Mouse (Mus musculus): ENCODE measurements at regions not wholly inside any gene's neighbourhood (a gene's known extent, or its start where the extent isn't known, plus 50 kb on each side); places are given as distances from the start of the nearest gene placed in this dataset.

- Histone ChIP-seq H3K27ac (ENCODE audit: insufficient read depth, low read depth, low read length) (no peak overlapping the region), H3K36me3 (ENCODE audit: control insufficient read depth, insufficient read depth, low read length) (no peaks in the 10 kb centered on the region), H3K4me1 (ENCODE audit: control insufficient read depth, insufficient read depth, low read length) (no peaks in the 10 kb centered on the region), H3K4me3 (ENCODE audit: insufficient read depth, low read depth, low read length) (no peak overlapping the region), H3K27me3 (replicated peaks; ENCODE audit: control insufficient read depth, insufficient read depth, low read length) (peaks cover 14% of the 10 kb centered on the region)
- no peak for DNase-seq
- TF ChIP-seq POLR2A (IDR thresholded peaks at IDR 0.05; ENCODE audit: low read depth, low read length) (no peak), CTCF (conservative IDR thresholded peaks at IDR 0.05; ENCODE audit: insufficient read depth, insufficient read length, low read depth, low read length) (no peak)
- WGBS = 8% methylated on average over 14 of the region's 14 CpGs
Measured at GRCm38 (mm10) chr13:83721563-83721962, 217.7 kb downstream of the Mef2c start.

GRCm38 (mm10) chr13:83722241-83722640, 218.4 kb downstream of the Mef2c start:
- Histone ChIP-seq H3K27me3 (replicated peaks; ENCODE audit: control insufficient read depth, insufficient read depth, low read length) (peaks cover 13% of the 10 kb centered on the region), H3K27ac (ENCODE audit: insufficient read depth, low read depth, low read length) (no peak overlapping the region), H3K36me3 (ENCODE audit: control insufficient read depth, insufficient read depth, low read length) (no peaks in the 10 kb centered on the region), H3K4me1 (ENCODE audit: control insufficient read depth, insufficient read depth, low read length) (no peaks in the 10 kb centered on the region), H3K4me3 (ENCODE audit: insufficient read depth, low read depth, low read length) (no peak overlapping the region)
- TF ChIP-seq POLR2A (IDR thresholded peaks at IDR 0.05; ENCODE audit: low read depth, low read length) = no peak
- TF ChIP-seq CTCF (conservative IDR thresholded peaks at IDR 0.05; ENCODE audit: insufficient read depth, insufficient read length, low read depth, low read length) = no peak
- no peak for DNase-seq
- 7% methylated on average over 7 of the region's 7 CpGs for WGBS

- WGBS = 15% methylated on average over 3 of the region's 3 CpGs
- Histone ChIP-seq H3K36me3 (ENCODE audit: control insufficient read depth, insufficient read depth, low read length) (no peaks in the 10 kb centered on the region), H3K27ac (ENCODE audit: insufficient read depth, low read depth, low read length) (no peak overlapping the region), H3K4me1 (ENCODE audit: control insufficient read depth, insufficient read depth, low read length) (0 out of 2 replicates have a peak, but pooled peaks cover 3% of the 10 kb centered on the region), H3K27me3 (replicated peaks; ENCODE audit: control insufficient read depth, insufficient read depth, low read length) (peaks cover 16% of the 10 kb centered on the region), H3K4me3 (ENCODE audit: insufficient read depth, low read depth, low read length) (no peak overlapping the region)
- TF ChIP-seq CTCF (conservative IDR thresholded peaks at IDR 0.05; ENCODE audit: insufficient read depth, insufficient read length, low read depth, low read length) (no peak), POLR2A (IDR thresholded peaks at IDR 0.05; ENCODE audit: low read depth, low read length) (no peak)
- no peak for DNase-seq
Measured at GRCm38 (mm10) chr13:83722791-83723190, 219.0 kb downstream of the Mef2c start.

- Histone ChIP-seq H3K4me3 (ENCODE audit: insufficient read depth, low read depth, low read length) (no peak overlapping the region), H3K4me1 (ENCODE audit: control insufficient read depth, insufficient read depth, low read length) (0 out of 2 replicates have a peak, but pooled peaks cover 3% of the 10 kb centered on the region), H3K27ac (ENCODE audit: insufficient read depth, low read depth, low read length) (no peak overlapping the region), H3K36me3 (ENCODE audit: control insufficient read depth, insufficient read depth, low read length) (no peaks in the 10 kb centered on the region), H3K27me3 (replicated peaks; ENCODE audit: control insufficient read depth, insufficient read depth, low read length) (peaks cover 16% of the 10 kb centered on the region)
- no peak for TF ChIP-seq POLR2A (IDR thresholded peaks at IDR 0.05; ENCODE audit: low read depth, low read length)
- no peak for TF ChIP-seq CTCF (conservative IDR thresholded peaks at IDR 0.05; ENCODE audit: insufficient read depth, insufficient read length, low read depth, low read length)
- WGBS = 22% methylated on average over 2 of the region's 2 CpGs
- DNase-seq = no peak
Measured at GRCm38 (mm10) chr13:83723396-83723795, 219.6 kb downstream of the Mef2c start.

GRCm38 (mm10) chr13:83724196-83724595, 220.4 kb downstream of the Mef2c start:
- Histone ChIP-seq H3K27ac (ENCODE audit: insufficient read depth, low read depth, low read length) (no peak overlapping the region), H3K4me3 (ENCODE audit: insufficient read depth, low read depth, low read length) (no peak overlapping the region), H3K27me3 (replicated peaks; ENCODE audit: control insufficient read depth, insufficient read depth, low read length) (peaks cover 16% of the 10 kb centered on the region), H3K36me3 (ENCODE audit: control insufficient read depth, insufficient read depth, low read length) (no peaks in the 10 kb centered on the region), H3K4me1 (ENCODE audit: control insufficient read depth, insufficient read depth, low read length) (0 out of 2 replicates have a peak, but pooled peaks cover 3% of the 10 kb centered on the region)
- WGBS = 29% methylated on average over 3 of the region's 3 CpGs
- no peak for TF ChIP-seq POLR2A (IDR thresholded peaks at IDR 0.05; ENCODE audit: low read depth, low read length)
- TF ChIP-seq CTCF (conservative IDR thresholded peaks at IDR 0.05; ENCODE audit: insufficient read depth, insufficient read length, low read depth, low read length) = no peak
- DNase-seq = no peak

- DNase-seq = peak; percentile 44
- Histone ChIP-seq H3K27ac (ENCODE audit: insufficient read depth, low read depth, low read length) (no peak overlapping the region), H3K27me3 (replicated peaks; ENCODE audit: control insufficient read depth, insufficient read depth, low read length) (peaks cover 15% of the 10 kb centered on the region), H3K4me3 (ENCODE audit: insufficient read depth, low read depth, low read length) (no peak overlapping the region), H3K4me1 (ENCODE audit: control insufficient read depth, insufficient read depth, low read length) (0 out of 2 replicates have a peak, but pooled peaks cover 3% of the 10 kb centered on the region), H3K36me3 (ENCODE audit: control insufficient read depth, insufficient read depth, low read length) (no peaks in the 10 kb centered on the region)
- WGBS = 2% methylated on average over 11 of the region's 11 CpGs
- TF ChIP-seq POLR2A (IDR thresholded peaks at IDR 0.05; ENCODE audit: low read depth, low read length) = no peak
- TF ChIP-seq CTCF (conservative IDR thresholded peaks at IDR 0.05; ENCODE audit: insufficient read depth, insufficient read length, low read depth, low read length) = peak; percentile 66
Measured at GRCm38 (mm10) chr13:83724995-83725394, 221.2 kb downstream of the Mef2c start.

- Histone ChIP-seq H3K4me1 (ENCODE audit: control insufficient read depth, insufficient read depth, low read length) (peaks cover 5% of the 10 kb centered on the region; the same call in 1 of the 2 replicates), H3K27me3 (replicated peaks; ENCODE audit: control insufficient read depth, insufficient read depth, low read length) (peaks cover 17% of the 10 kb centered on the region), H3K4me3 (ENCODE audit: insufficient read depth, low read depth, low read length) (no peak overlapping the region), H3K27ac (ENCODE audit: insufficient read depth, low read depth, low read length) (no peak overlapping the region), H3K36me3 (ENCODE audit: control insufficient read depth, insufficient read depth, low read length) (no peaks in the 10 kb centered on the region)
- DNase-seq = no peak
- TF ChIP-seq CTCF (conservative IDR thresholded peaks at IDR 0.05; ENCODE audit: insufficient read depth, insufficient read length, low read depth, low read length) (no peak), POLR2A (IDR thresholded peaks at IDR 0.05; ENCODE audit: low read depth, low read length) (no peak)
- 19% methylated on average over 13 of the region's 13 CpGs for WGBS
Measured at GRCm38 (mm10) chr13:83725831-83726230, 222.0 kb downstream of the Mef2c start.
